Mouse (Mus musculus): ENCODE results near the gene Phactr1. TPM values are rescaled to one million over a fixed set of nuclear protein-coding genes. Genes with fewer than 3 reads are reported as not detected.

The Phactr1 gene
- polyA plus RNA-seq, 1 experiment from 2014 or later, result 10.0 TPM

GRCm38 (mm10) chr13:42696641-42697040 lies 16.2 kb downstream of the Phactr1 start:
- no peaks in the 10 kb centered on the region for H3K9me3 ChIP-seq (ENCODE audit: control insufficient read depth, low read length)
- no peaks in the 10 kb centered on the region for H3K27me3 ChIP-seq (replicated peaks; ENCODE audit: control insufficient read depth, insufficient read depth, low read length)
- ATAC-seq (replicated peaks; ENCODE audit: low FRiP score, low TSS enrichment, low read depth) (no peak), DNase-seq (ENCODE audit: low spot score) (no peak)
- WGBS, result 62% methylated on average over 5 of the region's 5 CpGs
- no peak overlapping the region for H3K27ac ChIP-seq (ENCODE audit: low read depth)
- no peaks in the 10 kb centered on the region for H3K36me3 ChIP-seq (ENCODE audit: control insufficient read depth, insufficient read depth, low read length)
- no peak overlapping the region for H3K4me2 ChIP-seq (ENCODE audit: low read length)
- no peak overlapping the region for H3K9ac ChIP-seq (ENCODE audit: low read length)
- no peaks in the 10 kb centered on the region for H3K4me1 ChIP-seq (replicated peaks; ENCODE audit: control insufficient read depth, insufficient read depth, low read length)
- no peak overlapping the region for H3K4me3 ChIP-seq (ENCODE audit: low read depth, low read length)

DNA sequence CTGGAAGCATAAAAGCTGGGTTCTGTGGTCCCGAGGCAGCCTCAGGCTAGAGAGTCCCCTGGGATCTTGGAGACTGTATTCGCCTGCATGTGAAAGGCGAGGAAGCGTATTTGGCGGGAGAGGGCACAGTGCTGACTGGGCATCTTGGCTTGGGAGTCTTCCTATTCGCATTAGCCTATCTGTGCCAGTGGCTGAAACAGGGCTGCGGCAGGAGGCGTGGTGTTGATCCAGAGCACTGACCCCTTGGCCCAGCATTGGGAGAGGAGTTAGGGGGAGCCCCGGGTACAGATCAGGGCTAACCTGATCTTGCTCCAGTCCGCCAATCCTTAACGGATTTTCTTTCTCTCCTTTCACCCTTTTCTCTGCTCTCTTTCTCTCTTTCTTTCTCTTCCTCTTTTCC lies 28.7 kb downstream of the Phactr1 start:
- Histone ChIP-seq H3K4me1 (replicated peaks; ENCODE audit: control insufficient read depth, insufficient read depth, low read length) (no peaks in the 10 kb centered on the region), H3K36me3 (ENCODE audit: control insufficient read depth, insufficient read depth, low read length) (no peaks in the 10 kb centered on the region), H3K27me3 (replicated peaks; ENCODE audit: control insufficient read depth, insufficient read depth, low read length) (peaks cover 35% of the 10 kb centered on the region), H3K9ac (ENCODE audit: low read length) (no peak overlapping the region), H3K27ac (ENCODE audit: low read depth) (no peak overlapping the region), H3K4me3 (ENCODE audit: low read depth, low read length) (0 out of 2 replicates have a peak overlapping the region, but pooled peaks have one; percentile 24), H3K4me2 (ENCODE audit: low read length) (peak overlapping the region; percentile 47), H3K9me3 (ENCODE audit: control insufficient read depth, low read length) (no peaks in the 10 kb centered on the region)
- ATAC-seq (replicated peaks; ENCODE audit: low FRiP score, low TSS enrichment, low read depth) (no peak), DNase-seq (ENCODE audit: low spot score) (no peak)
- WGBS, result 10% methylated on average over 11 of the region's 11 CpGs

DNA sequence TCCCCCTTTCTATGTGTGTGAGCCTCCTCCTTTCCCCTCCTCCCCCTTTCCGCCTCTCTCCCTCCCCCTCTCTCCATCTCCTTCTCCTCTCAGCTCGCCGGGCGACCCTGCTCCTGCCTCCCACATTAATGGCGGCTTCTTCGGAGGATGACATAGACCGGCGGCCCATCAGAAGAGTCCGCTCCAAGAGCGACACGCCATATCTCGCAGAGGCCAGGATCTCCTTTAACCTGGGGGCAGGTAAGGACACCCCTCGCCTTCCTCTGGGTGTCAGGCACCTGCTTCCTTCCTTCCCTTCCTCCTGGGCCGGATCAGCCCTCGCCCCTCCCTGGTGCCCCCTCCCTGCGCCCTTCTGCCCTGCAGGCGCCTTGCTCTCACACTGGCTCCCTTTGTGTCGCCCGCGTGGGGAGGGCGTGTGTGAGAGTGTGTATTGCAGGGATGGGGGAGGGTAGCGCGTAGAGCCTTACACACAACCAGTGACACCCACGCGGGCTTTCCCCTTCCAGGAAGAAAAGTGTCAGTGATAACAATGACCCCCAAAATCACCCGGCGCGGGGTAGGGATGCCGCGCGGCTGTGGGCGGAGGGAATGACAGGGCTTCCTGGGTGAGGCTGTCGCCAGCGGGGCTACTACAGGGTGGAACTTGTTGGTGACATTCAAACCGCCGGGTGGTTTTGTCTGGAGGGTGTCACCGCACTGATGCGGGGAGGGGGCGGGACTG lies 29.3 kb downstream of the Phactr1 start:
- peaks cover 35% of the 10 kb centered on the region for H3K27me3 ChIP-seq (replicated peaks; ENCODE audit: control insufficient read depth, insufficient read depth, low read length)
- no peak overlapping the region for H3K27ac ChIP-seq (ENCODE audit: low read depth)
- WGBS, result 2% methylated on average over 38 of the region's 39 CpGs
- peak overlapping the region; percentile 24 for H3K4me3 ChIP-seq (ENCODE audit: low read depth, low read length)
- DNase-seq (ENCODE audit: low spot score), result no peak
- H3K9ac ChIP-seq (ENCODE audit: low read length), result no peak overlapping the region
- peak overlapping the region; percentile 47 for H3K4me2 ChIP-seq (ENCODE audit: low read length)
- no peaks in the 10 kb centered on the region for H3K36me3 ChIP-seq (ENCODE audit: control insufficient read depth, insufficient read depth, low read length)
- no peaks in the 10 kb centered on the region for H3K4me1 ChIP-seq (replicated peaks; ENCODE audit: control insufficient read depth, insufficient read depth, low read length)
- no peaks in the 10 kb centered on the region for H3K9me3 ChIP-seq (ENCODE audit: control insufficient read depth, low read length)
- ATAC-seq (replicated peaks; ENCODE audit: low FRiP score, low TSS enrichment, low read depth), result no peak

DNA sequence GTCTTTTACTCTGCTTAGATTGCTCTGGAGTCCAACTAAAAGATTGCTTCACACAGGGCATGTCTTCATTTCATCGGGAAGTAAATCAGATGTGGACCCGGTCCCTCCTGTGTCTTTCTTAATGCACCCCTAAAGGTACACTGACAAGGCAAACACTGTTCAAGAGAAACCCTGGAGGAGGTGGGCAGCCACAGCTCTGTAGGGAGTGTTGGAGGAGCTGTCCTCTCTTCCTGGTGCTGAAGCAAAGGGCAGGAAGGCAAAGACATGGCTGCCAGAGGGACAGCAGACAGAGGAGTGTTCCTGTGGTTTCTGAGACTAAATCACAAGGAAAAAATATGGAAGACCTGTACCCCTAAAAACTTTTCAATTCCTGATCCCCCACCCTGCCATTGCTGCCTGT lies 31.1 kb downstream of the Phactr1 start:
- 39% methylated on average over 2 of the region's 2 CpGs for WGBS
- Histone ChIP-seq H3K9me3 (ENCODE audit: control insufficient read depth, low read length) (no peaks in the 10 kb centered on the region), H3K4me1 (replicated peaks; ENCODE audit: control insufficient read depth, insufficient read depth, low read length) (no peaks in the 10 kb centered on the region), H3K4me3 (ENCODE audit: low read depth, low read length) (no peak overlapping the region), H3K36me3 (ENCODE audit: control insufficient read depth, insufficient read depth, low read length) (no peaks in the 10 kb centered on the region), H3K27me3 (replicated peaks; ENCODE audit: control insufficient read depth, insufficient read depth, low read length) (peaks cover 35% of the 10 kb centered on the region), H3K9ac (ENCODE audit: low read length) (no peak overlapping the region), H3K4me2 (ENCODE audit: low read length) (no peak overlapping the region), H3K27ac (ENCODE audit: low read depth) (no peak overlapping the region)
- no peak for ATAC-seq (replicated peaks; ENCODE audit: low FRiP score, low TSS enrichment, low read depth)
- DNase-seq (ENCODE audit: low spot score), result peak; percentile 85

- no peak overlapping the region for H3K27ac ChIP-seq (ENCODE audit: low read depth)
- no peaks in the 10 kb centered on the region for H3K4me1 ChIP-seq (replicated peaks; ENCODE audit: control insufficient read depth, insufficient read depth, low read length)
- ATAC-seq (replicated peaks; ENCODE audit: low FRiP score, low TSS enrichment, low read depth), result no peak
- H3K4me2 ChIP-seq (ENCODE audit: low read length), result no peak overlapping the region
- no peaks in the 10 kb centered on the region for H3K9me3 ChIP-seq (ENCODE audit: control insufficient read depth, low read length)
- 20% methylated on average over 9 of the region's 9 CpGs for WGBS
- H3K9ac ChIP-seq (ENCODE audit: low read length), result no peak overlapping the region
- DNase-seq (ENCODE audit: low spot score), result no peak
- H3K36me3 ChIP-seq (ENCODE audit: control insufficient read depth, insufficient read depth, low read length), result no peaks in the 10 kb centered on the region
- H3K4me3 ChIP-seq (ENCODE audit: low read depth, low read length), result no peak overlapping the region
- H3K27me3 ChIP-seq (replicated peaks; ENCODE audit: control insufficient read depth, insufficient read depth, low read length), result no peaks in the 10 kb centered on the region
Measured at GRCm38 (mm10) chr13:42719401-42719800, 39.0 kb downstream of the Phactr1 start.

DNA sequence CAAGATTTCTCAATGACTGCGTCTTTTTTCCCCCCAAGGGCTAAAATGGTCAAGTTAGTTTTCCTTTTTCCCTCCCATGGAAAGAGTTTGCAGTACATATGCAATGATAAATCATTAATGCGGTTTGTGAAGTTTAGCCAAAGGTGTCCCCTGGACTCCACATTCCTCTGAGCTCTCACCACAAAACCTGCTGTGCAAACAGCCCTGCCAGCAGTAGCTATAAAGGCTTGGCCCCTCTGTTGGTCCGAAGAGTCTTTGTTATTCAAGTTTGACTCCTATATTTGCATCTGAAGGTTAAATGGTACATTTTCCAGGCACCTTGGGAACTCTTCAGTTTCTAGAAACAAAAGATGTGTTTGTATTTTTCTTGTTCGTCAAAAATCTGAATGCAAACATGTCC lies 39.7 kb downstream of the Phactr1 start:
- 34% methylated on average over 4 of the region's 4 CpGs for WGBS
- H3K4me3 ChIP-seq (ENCODE audit: low read depth, low read length), result no peak overlapping the region
- H3K9ac ChIP-seq (ENCODE audit: low read length), result no peak overlapping the region
- H3K4me2 ChIP-seq (ENCODE audit: low read length), result no peak overlapping the region
- DNase-seq (ENCODE audit: low spot score) (no peak), ATAC-seq (replicated peaks; ENCODE audit: low FRiP score, low TSS enrichment, low read depth) (no peak)
- H3K36me3 ChIP-seq (ENCODE audit: control insufficient read depth, insufficient read depth, low read length), result no peaks in the 10 kb centered on the region
- H3K9me3 ChIP-seq (ENCODE audit: control insufficient read depth, low read length), result no peaks in the 10 kb centered on the region
- no peak overlapping the region for H3K27ac ChIP-seq (ENCODE audit: low read depth)
- H3K27me3 ChIP-seq (replicated peaks; ENCODE audit: control insufficient read depth, insufficient read depth, low read length), result no peaks in the 10 kb centered on the region
- H3K4me1 ChIP-seq (replicated peaks; ENCODE audit: control insufficient read depth, insufficient read depth, low read length), result no peaks in the 10 kb centered on the region

- H3K9me3 ChIP-seq (ENCODE audit: control insufficient read depth, low read length), result no peaks in the 10 kb centered on the region
- DNase-seq (ENCODE audit: low spot score) (no peak), ATAC-seq (replicated peaks; ENCODE audit: low FRiP score, low TSS enrichment, low read depth) (no peak)
- H3K27me3 ChIP-seq (replicated peaks; ENCODE audit: control insufficient read depth, insufficient read depth, low read length), result no peaks in the 10 kb centered on the region
- no peaks in the 10 kb centered on the region for H3K4me1 ChIP-seq (replicated peaks; ENCODE audit: control insufficient read depth, insufficient read depth, low read length)
- H3K27ac ChIP-seq (ENCODE audit: low read depth), result no peak overlapping the region
- 10% methylated on average over 1 of the region's 1 CpGs for WGBS
- no peaks in the 10 kb centered on the region for H3K36me3 ChIP-seq (ENCODE audit: control insufficient read depth, insufficient read depth, low read length)
- H3K9ac ChIP-seq (ENCODE audit: low read length), result no peak overlapping the region
- no peak overlapping the region for H3K4me2 ChIP-seq (ENCODE audit: low read length)
- H3K4me3 ChIP-seq (ENCODE audit: low read depth, low read length), result no peak overlapping the region
Measured at GRCm38 (mm10) chr13:42720648-42721047, 40.2 kb downstream of the Phactr1 start.

DNA sequence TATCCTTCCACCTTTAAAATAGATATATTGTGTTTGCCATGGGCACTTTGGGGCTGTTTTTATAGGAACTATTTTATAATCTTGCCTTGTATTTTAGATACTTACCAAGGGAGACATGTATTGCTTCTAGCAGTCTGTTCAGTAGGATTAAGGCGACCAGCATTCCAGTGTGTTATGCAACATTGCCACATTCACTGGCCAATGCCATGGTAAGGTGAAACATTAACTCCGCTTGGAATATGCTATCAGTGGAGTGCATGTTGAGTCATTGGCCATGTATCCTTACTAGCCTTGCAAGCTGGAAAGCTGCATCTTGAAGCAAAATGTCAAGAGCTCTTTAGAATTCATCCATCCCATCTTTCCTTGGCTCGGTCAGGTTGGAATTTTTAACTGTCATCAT lies 43.6 kb downstream of the Phactr1 start:
- DNase-seq (ENCODE audit: low spot score) (no peak), ATAC-seq (replicated peaks; ENCODE audit: low FRiP score, low TSS enrichment, low read depth) (no peak)
- no peak overlapping the region for H3K27ac ChIP-seq (ENCODE audit: low read depth)

DNA sequence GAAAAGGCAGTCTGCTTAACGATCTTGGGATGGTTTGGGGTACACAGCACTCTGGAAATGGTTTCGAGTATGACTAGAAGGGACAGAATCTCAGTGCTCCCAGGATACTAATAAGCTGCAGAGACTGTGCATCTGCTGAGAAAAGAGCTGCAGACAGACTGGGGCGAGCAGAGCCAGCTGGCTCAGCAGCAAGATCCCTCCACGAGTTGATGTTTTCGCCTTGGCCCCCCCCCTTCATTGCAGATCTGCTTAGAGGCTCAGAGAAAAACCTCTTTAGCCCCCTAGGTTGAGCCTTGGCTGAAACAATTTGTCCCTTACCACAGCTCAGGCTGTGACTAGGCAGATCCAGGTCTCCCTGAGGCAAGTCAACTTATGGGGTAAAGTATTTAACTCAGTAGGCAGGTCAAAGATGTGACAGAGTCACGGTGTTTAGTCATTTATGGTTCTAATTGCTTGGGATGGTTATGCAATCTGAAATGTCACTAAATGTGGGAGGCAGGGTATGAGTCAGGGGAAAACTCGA lies 45.3 kb downstream of the Phactr1 start:
- Histone ChIP-seq H3K4me2 (ENCODE audit: low read length) (no peak overlapping the region), H3K27me3 (replicated peaks; ENCODE audit: control insufficient read depth, insufficient read depth, low read length) (no peaks in the 10 kb centered on the region), H3K4me1 (replicated peaks; ENCODE audit: control insufficient read depth, insufficient read depth, low read length) (no peaks in the 10 kb centered on the region), H3K9me3 (ENCODE audit: control insufficient read depth, low read length) (no peaks in the 10 kb centered on the region), H3K9ac (ENCODE audit: low read length) (no peak overlapping the region), H3K27ac (ENCODE audit: low read depth) (no peak overlapping the region), H3K4me3 (ENCODE audit: low read depth, low read length) (no peak overlapping the region), H3K36me3 (ENCODE audit: control insufficient read depth, insufficient read depth, low read length) (no peaks in the 10 kb centered on the region)
- DNase-seq (ENCODE audit: low spot score) (no peak), ATAC-seq (replicated peaks; ENCODE audit: low FRiP score, low TSS enrichment, low read depth) (no peak)
- 66% methylated on average over 7 of the region's 7 CpGs for WGBS

More for the DNA sequence above, 43.6 kb downstream of the Phactr1 start:
- no peaks in the 10 kb centered on the region for H3K9me3 ChIP-seq (ENCODE audit: control insufficient read depth, low read length)
- H3K27me3 ChIP-seq (replicated peaks; ENCODE audit: control insufficient read depth, insufficient read depth, low read length), result no peaks in the 10 kb centered on the region
- no peaks in the 10 kb centered on the region for H3K4me1 ChIP-seq (replicated peaks; ENCODE audit: control insufficient read depth, insufficient read depth, low read length)
- no peak overlapping the region for H3K4me2 ChIP-seq (ENCODE audit: low read length)
- H3K9ac ChIP-seq (ENCODE audit: low read length), result no peak overlapping the region
- H3K36me3 ChIP-seq (ENCODE audit: control insufficient read depth, insufficient read depth, low read length), result no peaks in the 10 kb centered on the region
- 79% methylated on average over 3 of the region's 3 CpGs for WGBS
- H3K4me3 ChIP-seq (ENCODE audit: low read depth, low read length), result no peak overlapping the region
